Mouse (Mus musculus): Measurements from ENCODE around the gene Ankrd23. TPM values are rescaled to one million over a fixed set of nuclear protein-coding genes. Genes with fewer than 3 reads are reported as not detected.

Ankrd23 gene
- polyA plus RNA-seq, 1 experiment from 2014 or later, result 12.2 TPM

DNA sequence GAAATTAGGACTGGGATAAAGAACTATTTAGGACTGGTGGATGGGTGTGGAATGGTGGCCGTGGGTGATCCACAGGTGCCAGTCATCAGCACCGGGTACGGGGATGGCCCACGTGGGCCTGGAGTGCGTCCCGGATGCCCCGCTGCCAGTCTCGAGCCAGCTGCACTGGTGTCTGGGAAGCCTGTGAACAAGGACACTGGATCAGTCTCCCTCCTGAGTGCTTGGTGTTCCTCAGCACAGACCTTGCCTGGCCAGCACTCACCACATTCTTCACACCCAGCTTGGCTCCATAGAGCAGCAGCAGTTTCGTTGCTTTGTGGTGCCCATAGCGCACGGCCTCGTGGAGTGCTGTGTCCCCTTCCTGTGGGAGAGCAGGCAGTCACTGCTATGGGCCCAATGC, 5.2 kb downstream of the Ankrd23 start:
- no peaks in the 10 kb centered on the region for H3K36me3 ChIP-seq (ENCODE audit: control insufficient read depth, insufficient read depth, low read length)
- no peak overlapping the region for H3K9ac ChIP-seq (ENCODE audit: low read depth, low read length)
- no peak overlapping the region for H3K4me3 ChIP-seq (ENCODE audit: low read length)
- H3K9me3 ChIP-seq (ENCODE audit: control insufficient read depth, low read length), result no peaks in the 10 kb centered on the region
- no peak for ATAC-seq
- 94% methylated on average over 12 of the region's 12 CpGs for WGBS
- peaks cover 5% of the 10 kb centered on the region; the same call in 1 of the 2 replicates for H3K4me1 ChIP-seq (ENCODE audit: control insufficient read depth, insufficient read depth, low read depth, low read length)
- no peak overlapping the region for H3K27ac ChIP-seq (ENCODE audit: low read depth, low read length)
- H3K4me2 ChIP-seq (ENCODE audit: low read length), result no peak overlapping the region
- no peaks in the 10 kb centered on the region for H3K27me3 ChIP-seq (replicated peaks; ENCODE audit: control insufficient read depth, insufficient read depth, low read length)

DNA sequence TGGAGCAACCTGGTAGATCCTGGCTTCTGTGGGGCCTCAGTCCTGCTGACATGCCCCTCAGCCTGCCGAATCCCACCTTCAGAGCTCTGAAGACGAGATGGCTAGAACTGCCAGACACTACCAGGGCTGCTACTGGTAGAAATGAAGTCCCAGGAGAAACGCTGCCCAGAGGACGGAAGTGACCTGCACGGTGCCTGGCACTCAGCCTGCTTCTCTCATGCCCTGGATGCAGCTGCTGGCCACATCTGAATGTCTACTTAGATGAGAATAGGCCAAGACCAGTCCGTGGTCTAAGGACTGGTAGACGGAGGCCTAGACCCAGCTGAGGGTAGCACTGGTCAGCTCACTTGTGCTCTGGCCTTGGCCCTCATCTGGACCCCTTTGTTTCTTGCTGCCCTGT, 5.7 kb downstream of the Ankrd23 start:
- Histone ChIP-seq H3K9ac (ENCODE audit: low read depth, low read length) (no peak overlapping the region), H3K4me3 (ENCODE audit: low read length) (no peak overlapping the region), H3K27ac (ENCODE audit: low read depth, low read length) (no peak overlapping the region), H3K4me1 (ENCODE audit: control insufficient read depth, insufficient read depth, low read depth, low read length) (peaks cover 4% of the 10 kb centered on the region; the same call in 1 of the 2 replicates), H3K27me3 (replicated peaks; ENCODE audit: control insufficient read depth, insufficient read depth, low read length) (no peaks in the 10 kb centered on the region), H3K4me2 (ENCODE audit: low read length) (no peak overlapping the region), H3K9me3 (ENCODE audit: control insufficient read depth, low read length) (no peaks in the 10 kb centered on the region), H3K36me3 (ENCODE audit: control insufficient read depth, insufficient read depth, low read length) (peaks cover under 1% of the 10 kb centered on the region; the same call in 1 of the 2 replicates)
- ATAC-seq, result no peak
- 95% methylated on average over 7 of the region's 7 CpGs for WGBS

DNA sequence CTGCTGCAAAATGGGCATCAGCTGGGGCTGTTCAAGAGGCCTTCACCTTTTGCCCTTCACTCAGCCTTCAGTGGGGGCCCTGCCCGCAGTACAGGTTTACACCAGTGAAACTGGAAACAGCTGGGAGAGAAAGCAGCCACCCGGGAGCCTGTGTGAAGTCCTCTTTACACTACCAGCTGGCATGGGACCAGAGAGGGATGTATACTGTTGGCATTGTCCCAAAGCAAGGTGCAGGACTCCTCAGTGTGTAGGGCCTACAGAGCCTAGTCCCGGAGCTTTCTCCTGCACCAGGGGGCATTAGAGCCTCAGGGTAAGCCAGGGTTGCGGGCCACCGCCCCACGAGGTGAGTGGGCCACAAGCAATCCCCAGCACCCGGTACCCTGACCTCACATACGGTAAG, 6.2 kb downstream of the Ankrd23 start:
- Histone ChIP-seq H3K27ac (ENCODE audit: low read depth, low read length) (no peak overlapping the region), H3K4me1 (ENCODE audit: control insufficient read depth, insufficient read depth, low read depth, low read length) (peaks cover 2% of the 10 kb centered on the region; the same call in 1 of the 2 replicates), H3K9ac (ENCODE audit: low read depth, low read length) (no peak overlapping the region), H3K36me3 (ENCODE audit: control insufficient read depth, insufficient read depth, low read length) (peaks cover 6% of the 10 kb centered on the region), H3K4me3 (ENCODE audit: low read length) (no peak overlapping the region), H3K4me2 (ENCODE audit: low read length) (no peak overlapping the region), H3K27me3 (replicated peaks; ENCODE audit: control insufficient read depth, insufficient read depth, low read length) (no peaks in the 10 kb centered on the region), H3K9me3 (ENCODE audit: control insufficient read depth, low read length) (no peaks in the 10 kb centered on the region)
- no peak for ATAC-seq
- WGBS, result 74% methylated on average over 7 of the region's 8 CpGs

DNA sequence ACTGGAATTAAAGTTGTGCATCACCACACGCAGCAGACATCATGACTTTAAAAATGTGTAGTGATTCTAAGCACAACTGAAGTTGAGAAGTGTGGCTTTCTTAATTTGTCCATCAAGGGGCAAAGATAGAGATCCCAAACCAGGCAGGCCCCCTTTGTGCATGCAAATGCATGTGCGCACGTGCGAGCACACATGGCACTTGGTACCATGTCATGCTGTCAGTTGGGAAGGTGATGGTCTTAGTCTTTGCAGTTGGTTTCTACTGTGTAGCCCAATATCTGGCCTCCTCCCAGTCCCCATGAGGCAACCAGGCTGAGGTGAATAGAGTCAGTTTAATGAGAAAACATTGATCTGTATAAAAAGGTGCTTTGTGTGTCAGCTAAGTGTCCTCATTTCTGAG, 6.8 kb downstream of the Ankrd23 start:
- Histone ChIP-seq H3K27ac (ENCODE audit: low read depth, low read length) (no peak overlapping the region), H3K4me3 (ENCODE audit: low read length) (no peak overlapping the region), H3K36me3 (ENCODE audit: control insufficient read depth, insufficient read depth, low read length) (peaks cover 11% of the 10 kb centered on the region), H3K9ac (ENCODE audit: low read depth, low read length) (no peak overlapping the region), H3K9me3 (ENCODE audit: control insufficient read depth, low read length) (no peaks in the 10 kb centered on the region), H3K4me2 (ENCODE audit: low read length) (no peak overlapping the region), H3K27me3 (replicated peaks; ENCODE audit: control insufficient read depth, insufficient read depth, low read length) (no peaks in the 10 kb centered on the region), H3K4me1 (ENCODE audit: control insufficient read depth, insufficient read depth, low read depth, low read length) (peaks cover 2% of the 10 kb centered on the region; the same call in 1 of the 2 replicates)
- 94% methylated on average over 4 of the region's 4 CpGs for WGBS
- no peak for ATAC-seq

DNA sequence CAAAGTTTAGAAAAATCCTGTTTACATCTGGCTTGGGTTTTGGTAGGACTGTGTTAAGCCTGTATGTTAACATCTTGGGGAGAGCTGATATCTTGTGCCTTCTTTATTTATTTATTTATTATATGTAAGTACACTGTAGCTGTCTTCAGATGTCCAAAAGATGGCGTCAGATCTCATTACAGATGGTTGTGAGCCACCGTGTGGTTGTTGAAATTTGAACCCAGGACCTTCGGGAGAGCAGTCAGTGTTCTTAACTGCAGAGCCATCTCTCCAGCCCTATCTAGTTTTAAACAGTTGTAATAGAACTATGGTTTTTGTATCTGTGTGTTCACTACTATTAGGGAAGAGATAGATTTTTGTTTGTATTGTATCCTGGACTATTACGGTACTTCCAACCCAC, 7.4 kb downstream of the Ankrd23 start:
- H3K4me3 ChIP-seq (ENCODE audit: low read length), result no peak overlapping the region
- no peaks in the 10 kb centered on the region for H3K27me3 ChIP-seq (replicated peaks; ENCODE audit: control insufficient read depth, insufficient read depth, low read length)
- no peak overlapping the region for H3K4me2 ChIP-seq (ENCODE audit: low read length)
- H3K27ac ChIP-seq (ENCODE audit: low read depth, low read length), result no peak overlapping the region
- no peak overlapping the region for H3K9ac ChIP-seq (ENCODE audit: low read depth, low read length)
- 93% methylated on average over 4 of the region's 4 CpGs for WGBS
- no peak for ATAC-seq
- no peaks in the 10 kb centered on the region for H3K9me3 ChIP-seq (ENCODE audit: control insufficient read depth, low read length)
- peaks cover 16% of the 10 kb centered on the region for H3K36me3 ChIP-seq (ENCODE audit: control insufficient read depth, insufficient read depth, low read length)
- H3K4me1 ChIP-seq (ENCODE audit: control insufficient read depth, insufficient read depth, low read depth, low read length), result peaks cover 2% of the 10 kb centered on the region; the same call in 1 of the 2 replicates

DNA sequence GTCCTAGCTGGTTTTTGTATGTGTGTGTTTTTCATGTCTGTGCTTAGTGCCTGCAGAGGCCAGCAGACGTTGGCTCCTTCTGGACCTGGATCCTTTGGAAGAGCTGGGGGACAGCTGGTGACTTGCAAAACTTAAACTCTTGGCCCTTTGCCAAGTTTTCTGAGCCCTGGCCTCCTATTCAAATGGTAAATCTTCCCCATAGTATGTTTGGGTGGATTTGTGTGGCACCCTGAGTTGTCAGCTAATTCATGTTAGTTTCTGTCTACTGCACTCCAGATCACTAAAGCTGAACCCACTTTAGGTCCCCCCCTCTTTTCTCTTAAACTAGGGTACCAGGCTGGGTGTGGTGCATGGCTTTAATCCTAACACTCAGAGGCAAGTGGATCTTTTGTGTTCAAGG, 8.3 kb downstream of the Ankrd23 start:
- Histone ChIP-seq H3K27me3 (replicated peaks; ENCODE audit: control insufficient read depth, insufficient read depth, low read length) (no peaks in the 10 kb centered on the region), H3K9ac (ENCODE audit: low read depth, low read length) (no peak overlapping the region), H3K4me1 (ENCODE audit: control insufficient read depth, insufficient read depth, low read depth, low read length) (peaks cover 2% of the 10 kb centered on the region; the same call in 1 of the 2 replicates), H3K4me2 (ENCODE audit: low read length) (no peak overlapping the region), H3K9me3 (ENCODE audit: control insufficient read depth, low read length) (no peaks in the 10 kb centered on the region), H3K4me3 (ENCODE audit: low read length) (no peak overlapping the region), H3K36me3 (ENCODE audit: control insufficient read depth, insufficient read depth, low read length) (peaks cover 20% of the 10 kb centered on the region), H3K27ac (ENCODE audit: low read depth, low read length) (peak overlapping the region; percentile 48; the same call in 1 of the 2 replicates)
- 13% methylated on average over 1 of the region's 1 CpGs for WGBS
- peak; percentile 40; the same call in 1 of the 2 replicates for ATAC-seq

DNA sequence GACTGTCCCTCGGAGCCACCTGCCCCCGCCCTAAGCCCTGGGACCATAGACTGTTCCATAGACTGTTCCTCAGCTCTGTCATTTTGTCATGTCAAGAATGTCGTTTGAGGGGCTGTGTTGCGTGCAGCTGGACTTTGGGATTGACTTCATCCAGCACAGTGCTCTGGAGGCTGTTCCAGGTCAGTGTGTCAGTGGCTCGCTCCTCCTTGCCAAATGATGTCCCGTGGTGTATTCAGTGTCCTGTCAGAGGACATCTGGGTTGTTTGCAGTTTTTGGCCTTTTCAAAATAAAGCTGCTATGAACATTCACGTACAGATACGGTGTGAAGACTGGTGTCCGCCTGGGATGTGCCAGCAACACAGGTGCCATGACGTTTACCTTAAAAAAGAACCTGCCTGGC, 9.8 kb downstream of the Ankrd23 start:
- H3K36me3 ChIP-seq (ENCODE audit: control insufficient read depth, insufficient read depth, low read length), result peaks cover 26% of the 10 kb centered on the region
- H3K4me1 ChIP-seq (ENCODE audit: control insufficient read depth, insufficient read depth, low read depth, low read length), result peaks cover 2% of the 10 kb centered on the region; the same call in 1 of the 2 replicates
- ATAC-seq, result no peak
- no peak overlapping the region for H3K4me2 ChIP-seq (ENCODE audit: low read length)
- no peaks in the 10 kb centered on the region for H3K27me3 ChIP-seq (replicated peaks; ENCODE audit: control insufficient read depth, insufficient read depth, low read length)
- H3K4me3 ChIP-seq (ENCODE audit: low read length), result no peak overlapping the region
- WGBS, result 87% methylated on average over 10 of the region's 10 CpGs
- H3K27ac ChIP-seq (ENCODE audit: low read depth, low read length), result no peak overlapping the region
- no peak overlapping the region for H3K9ac ChIP-seq (ENCODE audit: low read depth, low read length)
- H3K9me3 ChIP-seq (ENCODE audit: control insufficient read depth, low read length), result no peaks in the 10 kb centered on the region

DNA sequence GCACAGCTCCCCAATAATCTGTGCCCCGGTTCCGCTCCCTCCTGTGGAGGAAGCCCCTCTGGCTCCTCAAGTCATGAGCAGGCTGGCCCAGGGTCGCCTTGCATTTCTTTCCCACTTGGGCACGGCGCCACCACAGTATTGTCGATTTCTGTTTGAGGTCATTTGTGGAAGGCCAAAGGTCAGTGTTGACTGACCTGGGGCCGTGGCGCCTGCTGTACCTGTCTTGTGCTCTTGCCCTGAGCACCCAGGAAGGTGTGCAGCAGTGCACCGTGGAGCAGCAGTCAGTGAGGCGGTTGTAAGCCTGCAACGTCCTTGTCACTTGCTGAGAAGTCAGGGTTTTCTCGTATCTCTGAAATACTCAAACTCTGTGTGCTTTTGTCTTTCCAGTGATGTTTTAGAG, 10.9 kb downstream of the Ankrd23 start:
- H3K4me2 ChIP-seq (ENCODE audit: low read length), result no peak overlapping the region
- H3K27ac ChIP-seq (ENCODE audit: low read depth, low read length), result no peak overlapping the region
- no peaks in the 10 kb centered on the region for H3K9me3 ChIP-seq (ENCODE audit: control insufficient read depth, low read length)
- peaks cover 2% of the 10 kb centered on the region; the same call in 1 of the 2 replicates for H3K4me1 ChIP-seq (ENCODE audit: control insufficient read depth, insufficient read depth, low read depth, low read length)
- H3K4me3 ChIP-seq (ENCODE audit: low read length), result no peak overlapping the region
- H3K27me3 ChIP-seq (replicated peaks; ENCODE audit: control insufficient read depth, insufficient read depth, low read length), result no peaks in the 10 kb centered on the region
- H3K9ac ChIP-seq (ENCODE audit: low read depth, low read length), result no peak overlapping the region
- peaks cover 34% of the 10 kb centered on the region for H3K36me3 ChIP-seq (ENCODE audit: control insufficient read depth, insufficient read depth, low read length)
- WGBS, result 88% methylated on average over 12 of the region's 12 CpGs
- no peak for ATAC-seq

DNA sequence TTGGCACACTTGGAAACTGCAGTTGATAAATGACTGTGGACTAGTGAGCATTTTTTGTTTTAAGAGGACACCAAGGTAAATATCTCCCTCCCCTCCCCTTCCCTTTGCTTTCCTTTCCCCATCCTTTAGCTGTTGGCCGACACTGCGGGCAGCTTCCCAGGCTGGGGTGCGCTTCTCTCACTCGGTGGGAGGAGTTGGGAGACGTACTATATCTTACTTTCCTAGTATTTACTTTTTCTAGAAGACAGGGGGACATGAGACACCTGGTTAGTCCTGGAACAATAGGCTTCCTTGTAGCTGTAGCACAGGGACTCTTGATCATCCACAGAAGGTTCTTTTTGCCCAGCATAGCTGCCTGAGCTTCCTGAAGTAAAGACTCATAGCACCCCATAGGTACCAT, 12.6 kb downstream of the Ankrd23 start:
- no peak for ATAC-seq
- Histone ChIP-seq H3K9ac (ENCODE audit: low read depth, low read length) (no peak overlapping the region), H3K27ac (ENCODE audit: low read depth, low read length) (no peak overlapping the region), H3K27me3 (replicated peaks; ENCODE audit: control insufficient read depth, insufficient read depth, low read length) (no peaks in the 10 kb centered on the region), H3K4me3 (ENCODE audit: low read length) (no peak overlapping the region), H3K4me1 (ENCODE audit: control insufficient read depth, insufficient read depth, low read depth, low read length) (peaks cover 2% of the 10 kb centered on the region; the same call in 1 of the 2 replicates), H3K36me3 (ENCODE audit: control insufficient read depth, insufficient read depth, low read length) (peaks cover 46% of the 10 kb centered on the region), H3K4me2 (ENCODE audit: low read length) (no peak overlapping the region), H3K9me3 (ENCODE audit: control insufficient read depth, low read length) (no peaks in the 10 kb centered on the region)
- WGBS, result 82% methylated on average over 5 of the region's 5 CpGs

All from hindbrain, embryonic 16.5 days (tissue).